Mouse (Mus musculus) forebrain, embryonic 11.5 days (tissue): ENCODE results near the gene Frs2. TPM values are rescaled to one million over a fixed set of nuclear protein-coding genes. Genes with fewer than 3 reads are reported as not detected.

ENCODE experiments used
- ATAC-seq: fragments of 200-750 bp; cut with Nextera tagmentation; replicated peaks from 2 replicates; pipeline ENCODE4 v1.8.0; 2017; ENCODE audit warnings: moderate TSS enrichment; ENCODE audit not compliant: low FRiP score
- DNase-seq: peaks from one replicate; pipeline ENCODE4 v3.0.0-alpha.2; 2017; ENCODE audit warnings: low spot score
- H3K27ac ChIP-seq: fragments of 300-500 bp; sonication (generic); 2 replicates; pipeline ENCODE4 v1.5.1; 2014; ENCODE audit warnings: low read depth, low read length
- H3K27me3 ChIP-seq: fragments of 300-500 bp; sonication (generic); 2 replicates; pipeline ENCODE4 v1.6.1; 2014; ENCODE audit warnings: mild to moderate bottlenecking, low read length, mixed read lengths; ENCODE audit not compliant: control insufficient read depth, insufficient read depth
- H3K36me3 ChIP-seq: fragments of 300-500 bp; sonication (generic); 2 replicates; pipeline ENCODE4 v1.6.1; 2014; ENCODE audit warnings: mild to moderate bottlenecking, low read length, moderate library complexity, mixed read lengths; ENCODE audit not compliant: control insufficient read depth, insufficient read depth
- H3K4me1 ChIP-seq: fragments of 300-500 bp; sonication (generic); replicated peaks from 2 replicates; pipeline ENCODE4 v1.6.1; 2014; ENCODE audit warnings: low read length, mixed read lengths; ENCODE audit not compliant: control insufficient read depth, insufficient read depth
- H3K4me2 ChIP-seq: fragments of 300-500 bp; sonication (generic); 2 replicates; pipeline ENCODE4 v1.6.1; 2014; ENCODE audit warnings: low read depth, mild to moderate bottlenecking, low read length, moderate library complexity, mixed read lengths; ENCODE audit not compliant: severe bottlenecking
- H3K4me3 ChIP-seq: fragments of 300-500 bp; sonication (generic); 2 replicates; pipeline ENCODE4 v1.5.1; 2014; ENCODE audit warnings: low read depth, low read length
- H3K9ac ChIP-seq: fragments of 300-500 bp; sonication (generic); 2 replicates; pipeline ENCODE4 v1.6.1; 2014; ENCODE audit warnings: low read length
- H3K9me3 ChIP-seq: fragments of 300-500 bp; sonication (generic); 2 replicates; pipeline ENCODE4 v1.6.1; 2016; ENCODE audit warnings: low read length, mixed read lengths; ENCODE audit not compliant: control insufficient read depth
- WGBS: fragments of 180-500 bp; shearing (Covaris S2); extraction: QIAGEN DNeasy Blood & Tissue Kit; methylation state at CpG from one replicate; pipeline ENCODE4 v1.1.7; 2014; 5-methylcytosine and 5-hydroxymethylcytosine counted together
- polyA plus RNA-seq: library from polyadenylated mRNA; unstranded; fragments of >200 nt; fragmentation: Nextera tagmentation; extraction: Ambion mirVana; gene quantifications from 2 replicates; pipeline ENCODE4 v1.2.1, GENCODE M21; 2014

Gene Frs2
- polyA plus RNA-seq, 1 experiment from 2014 or later = 29.4 TPM

GRCm38 (mm10) chr10:117121448-117121847 is 26.9 kb downstream of the Frs2 start:
- no peaks in the 10 kb centered on the region for H3K4me1 ChIP-seq
- no peaks in the 10 kb centered on the region for H3K36me3 ChIP-seq
- no peak overlapping the region for H3K4me3 ChIP-seq
- no peaks in the 10 kb centered on the region for H3K9me3 ChIP-seq
- no peak overlapping the region for H3K9ac ChIP-seq
- H3K27ac ChIP-seq = no peak overlapping the region
- 92% methylated on average over 3 of the region's 3 CpGs for WGBS
- H3K27me3 ChIP-seq = no peaks in the 10 kb centered on the region
- H3K4me2 ChIP-seq = no peak overlapping the region
- no peak for DNase-seq
- no peak for ATAC-seq

- 91% methylated on average over 7 of the region's 7 CpGs for WGBS
- no peaks in the 10 kb centered on the region for H3K4me1 ChIP-seq
- no peaks in the 10 kb centered on the region for H3K27me3 ChIP-seq
- no peaks in the 10 kb centered on the region for H3K36me3 ChIP-seq
- H3K27ac ChIP-seq = no peak overlapping the region
- no peak overlapping the region for H3K9ac ChIP-seq
- DNase-seq (no peak), ATAC-seq (no peak)
- H3K4me3 ChIP-seq = no peak overlapping the region
- H3K4me2 ChIP-seq = no peak overlapping the region
- H3K9me3 ChIP-seq = no peaks in the 10 kb centered on the region
Observed at GRCm38 (mm10) chr10:117120051-117120666, 28.2 kb downstream of the Frs2 start.

GRCm38 (mm10) chr10:117119531-117119930 is 28.8 kb downstream of the Frs2 start:
- DNase-seq = no peak
- Histone ChIP-seq H3K4me3 (no peak overlapping the region), H3K4me1 (no peaks in the 10 kb centered on the region), H3K27me3 (no peaks in the 10 kb centered on the region), H3K9me3 (no peaks in the 10 kb centered on the region), H3K4me2 (no peak overlapping the region), H3K36me3 (no peaks in the 10 kb centered on the region), H3K27ac (no peak overlapping the region), H3K9ac (no peak overlapping the region)
- no peak for ATAC-seq
- 91% methylated on average over 11 of the region's 11 CpGs for WGBS

GRCm38 (mm10) chr10:117118421-117118831 is 29.9 kb downstream of the Frs2 start:
- Histone ChIP-seq H3K9ac (no peak overlapping the region), H3K9me3 (no peaks in the 10 kb centered on the region), H3K4me3 (no peak overlapping the region), H3K27ac (no peak overlapping the region), H3K4me1 (no peaks in the 10 kb centered on the region), H3K27me3 (no peaks in the 10 kb centered on the region), H3K36me3 (no peaks in the 10 kb centered on the region), H3K4me2 (no peak overlapping the region)
- 82% methylated on average over 7 of the region's 7 CpGs for WGBS
- DNase-seq (no peak), ATAC-seq (no peak)

- H3K27ac ChIP-seq = no peak overlapping the region
- DNase-seq = no peak
- no peaks in the 10 kb centered on the region for H3K27me3 ChIP-seq
- H3K4me3 ChIP-seq = no peak overlapping the region
- no peaks in the 10 kb centered on the region for H3K4me1 ChIP-seq
- WGBS = 92% methylated on average over 3 of the region's 3 CpGs
- no peak overlapping the region for H3K9ac ChIP-seq
- no peaks in the 10 kb centered on the region for H3K9me3 ChIP-seq
- no peaks in the 10 kb centered on the region for H3K36me3 ChIP-seq
- no peak overlapping the region for H3K4me2 ChIP-seq
- ATAC-seq = no peak
Observed at GRCm38 (mm10) chr10:117115652-117116051, 32.7 kb downstream of the Frs2 start.

GRCm38 (mm10) chr10:117112545-117112944 is 35.8 kb downstream of the Frs2 start:
- 54% methylated on average over 2 of the region's 2 CpGs for WGBS
- Histone ChIP-seq H3K36me3 (no peaks in the 10 kb centered on the region), H3K9me3 (no peaks in the 10 kb centered on the region), H3K4me2 (no peak overlapping the region), H3K4me1 (no peaks in the 10 kb centered on the region), H3K27ac (no peak overlapping the region), H3K9ac (no peak overlapping the region), H3K27me3 (no peaks in the 10 kb centered on the region), H3K4me3 (no peak overlapping the region)
- ATAC-seq = no peak
- no peak for DNase-seq

GRCm38 (mm10) chr10:117111455-117111854 is 36.9 kb downstream of the Frs2 start:
- Histone ChIP-seq H3K36me3 (no peaks in the 10 kb centered on the region), H3K4me3 (no peak overlapping the region), H3K4me1 (peaks cover 3% of the 10 kb centered on the region; the same call in 1 of the 2 replicates), H3K27ac (no peak overlapping the region), H3K9me3 (no peaks in the 10 kb centered on the region), H3K9ac (no peak overlapping the region), H3K4me2 (no peak overlapping the region), H3K27me3 (no peaks in the 10 kb centered on the region)
- DNase-seq = no peak
- ATAC-seq = no peak
- 76% methylated on average over 7 of the region's 7 CpGs for WGBS

GRCm38 (mm10) chr10:117110271-117110670 is 38.1 kb downstream of the Frs2 start:
- Histone ChIP-seq H3K4me1 (peaks cover 6% of the 10 kb centered on the region; the same call in 1 of the 2 replicates), H3K4me2 (no peak overlapping the region), H3K4me3 (no peak overlapping the region), H3K9ac (no peak overlapping the region), H3K9me3 (no peaks in the 10 kb centered on the region), H3K36me3 (no peaks in the 10 kb centered on the region), H3K27me3 (no peaks in the 10 kb centered on the region), H3K27ac (no peak overlapping the region)
- WGBS = 82% methylated on average over 3 of the region's 3 CpGs
- DNase-seq = no peak
- no peak for ATAC-seq

- no peak for ATAC-seq
- no peak for DNase-seq
- Histone ChIP-seq H3K9me3 (no peaks in the 10 kb centered on the region), H3K4me1 (peaks cover 6% of the 10 kb centered on the region; the same call in 1 of the 2 replicates), H3K4me3 (no peak overlapping the region), H3K27me3 (no peaks in the 10 kb centered on the region), H3K27ac (0 out of 2 replicates have a peak overlapping the region, but pooled peaks have one; percentile 25), H3K36me3 (no peaks in the 10 kb centered on the region), H3K4me2 (no peak overlapping the region), H3K9ac (no peak overlapping the region)
- 33% methylated on average over 3 of the region's 3 CpGs for whole genome bisulfite sequencing
Observed at GRCm38 (mm10) chr10:117106686-117107085, 41.6 kb downstream of the Frs2 start.
